In genomic region chr4:96974935-96975334, GRCm38 (mm10) we compare ENCODE assay signal across 25 mouse cellular contexts.
DNase-seq lines count a peak whose midpoint lies in the region; ATAC-seq and TF ChIP-seq lines count a peak whose summit lies in the region.
"Had no signal": no experiment of that assay in that cellular context is flagged by ENCODE, and none has a peak within 500 bp of the region (broad histone marks: within the 10 kb centered on the region; RNA-seq: fewer than 3 reads in every experiment).

No protein-coding gene starts in this region.

- 58% methylated on average over 3 of the region's 3 CpGs for WGBS in forebrain, embryonic 13.5 days
- WGBS in forebrain, embryonic 11.5 days = 69% methylated on average over 3 of the region's 3 CpGs
- WGBS in neural tube, embryonic 13.5 days = 26% methylated on average over 3 of the region's 3 CpGs
- 29% methylated on average over 3 of the region's 3 CpGs for WGBS in neural tube, embryonic 15.5 days
- WGBS in hindbrain, postnatal 0 days = 39% methylated on average over 3 of the region's 3 CpGs

- no peaks in the 10 kb centered on the region for H3K9me3 ChIP-seq in forebrain, embryonic 13.5 days (replicated peaks)
- H3K9me3 ChIP-seq in forebrain, embryonic 11.5 days (ENCODE audit: control insufficient read depth, low read length) = no peaks in the 10 kb centered on the region
- no peaks in the 10 kb centered on the region for H3K9me3 ChIP-seq in neural tube, embryonic 13.5 days
- no peaks in the 10 kb centered on the region for H3K9me3 ChIP-seq in neural tube, embryonic 15.5 days (replicated peaks)
- no peaks in the 10 kb centered on the region for H3K9me3 ChIP-seq in hindbrain, postnatal 0 days (ENCODE audit: low read length)
- H3K9me3 ChIP-seq: heart, embryonic 13.5 days; limb, embryonic 15.5 days; lung, embryonic 15.5 days; stomach, embryonic 15.5 days had no signal

- no peak overlapping the region for H3K27ac ChIP-seq in forebrain, embryonic 13.5 days
- H3K27ac ChIP-seq in forebrain, embryonic 11.5 days (ENCODE audit: low read depth, low read length) = no peak overlapping the region
- H3K27ac ChIP-seq in neural tube, embryonic 13.5 days (replicated peaks) = no peak overlapping the region
- H3K27ac ChIP-seq in neural tube, embryonic 15.5 days (replicated peaks) = no peak overlapping the region
- H3K27ac ChIP-seq in hindbrain, postnatal 0 days = no peak overlapping the region
- H3K27ac ChIP-seq: heart, embryonic 13.5 days; limb, embryonic 15.5 days; liver, embryonic 14.5 days; lung, embryonic 15.5 days; stomach, embryonic 15.5 days had no signal

- H3K4me3 ChIP-seq in forebrain, embryonic 13.5 days = no peak overlapping the region
- H3K4me3 ChIP-seq in forebrain, embryonic 11.5 days (ENCODE audit: low read depth, low read length) = no peak overlapping the region
- no peak overlapping the region for H3K4me3 ChIP-seq in neural tube, embryonic 13.5 days
- H3K4me3 ChIP-seq in neural tube, embryonic 15.5 days (replicated peaks) = no peak overlapping the region
- no peak overlapping the region for H3K4me3 ChIP-seq in hindbrain, postnatal 0 days (ENCODE audit: low read length)
- H3K4me3 ChIP-seq: heart, embryonic 13.5 days; limb, embryonic 15.5 days; lung, embryonic 15.5 days; stomach, embryonic 15.5 days had no signal

- no peak overlapping the region for H3K9ac ChIP-seq in forebrain, embryonic 13.5 days
- H3K9ac ChIP-seq in forebrain, embryonic 11.5 days (ENCODE audit: low read length) = no peak overlapping the region
- H3K9ac ChIP-seq in neural tube, embryonic 13.5 days = no peak overlapping the region
- H3K9ac ChIP-seq in neural tube, embryonic 15.5 days (replicated peaks) = no peak overlapping the region
- H3K9ac ChIP-seq in hindbrain, postnatal 0 days (replicated peaks; ENCODE audit: low read length) = no peak overlapping the region
- H3K9ac ChIP-seq: heart, embryonic 13.5 days; limb, embryonic 15.5 days; liver, embryonic 14.5 days; lung, embryonic 15.5 days; stomach, embryonic 15.5 days had no signal

- no peak overlapping the region for H3K4me2 ChIP-seq in forebrain, embryonic 13.5 days
- no peak overlapping the region for H3K4me2 ChIP-seq in forebrain, embryonic 11.5 days (ENCODE audit: low read depth, low read length, severe bottlenecking)
- H3K4me2 ChIP-seq in neural tube, embryonic 13.5 days = no peak overlapping the region
- H3K4me2 ChIP-seq in neural tube, embryonic 15.5 days = no peak overlapping the region
- H3K4me2 ChIP-seq in hindbrain, postnatal 0 days (ENCODE audit: low read depth, low read length) = no peak overlapping the region
- H3K4me2 ChIP-seq: heart, embryonic 13.5 days; limb, embryonic 15.5 days; lung, embryonic 15.5 days; stomach, embryonic 15.5 days had no signal

- ATAC-seq in forebrain, embryonic 13.5 days = peak; percentile 51; the same call in 1 of the 2 replicates
- no peak for ATAC-seq in forebrain, embryonic 11.5 days (replicated peaks; ENCODE audit: low FRiP score)
- ATAC-seq in neural tube, embryonic 13.5 days (ENCODE audit: low read depth) = 0 out of 2 replicates have a peak, but pooled peaks have one; percentile 65
- ATAC-seq in neural tube, embryonic 15.5 days (ENCODE audit: low FRiP score) = no peak
- ATAC-seq in hindbrain, postnatal 0 days = no peak
- ATAC-seq: midbrain, embryonic 16.5 days had no signal

- H3K27me3 ChIP-seq in forebrain, embryonic 13.5 days = no peaks in the 10 kb centered on the region
- no peaks in the 10 kb centered on the region for H3K27me3 ChIP-seq in forebrain, embryonic 11.5 days (ENCODE audit: control insufficient read depth, insufficient read depth, low read length)
- no peaks in the 10 kb centered on the region for H3K27me3 ChIP-seq in neural tube, embryonic 13.5 days
- no peaks in the 10 kb centered on the region for H3K27me3 ChIP-seq in neural tube, embryonic 15.5 days (replicated peaks)
- no peaks in the 10 kb centered on the region for H3K27me3 ChIP-seq in hindbrain, postnatal 0 days (ENCODE audit: insufficient read depth, low read length)
- H3K27me3 ChIP-seq: heart, embryonic 13.5 days; limb, embryonic 15.5 days; lung, embryonic 15.5 days; stomach, embryonic 15.5 days had no signal

- peaks cover 8% of the 10 kb centered on the region for H3K4me1 ChIP-seq in forebrain, embryonic 13.5 days
- H3K4me1 ChIP-seq in forebrain, embryonic 11.5 days (replicated peaks; ENCODE audit: control insufficient read depth, insufficient read depth, low read length) = no peaks in the 10 kb centered on the region
- no peaks in the 10 kb centered on the region for H3K4me1 ChIP-seq in neural tube, embryonic 13.5 days (replicated peaks)
- no peaks in the 10 kb centered on the region for H3K4me1 ChIP-seq in neural tube, embryonic 15.5 days
- no peaks in the 10 kb centered on the region for H3K4me1 ChIP-seq in hindbrain, postnatal 0 days (ENCODE audit: insufficient read depth, low read length)
- H3K4me1 ChIP-seq: heart, embryonic 13.5 days; limb, embryonic 15.5 days; lung, embryonic 15.5 days; stomach, embryonic 15.5 days had no signal

- TF ChIP-seq CTCF in hindbrain, postnatal 0 days (IDR thresholded peaks at IDR 0.05; ENCODE audit: low read depth) = no peak

- DNase-seq in forebrain, embryonic 11.5 days (ENCODE audit: low spot score) = no peak
- DNase-seq in hindbrain, postnatal 0 days (ENCODE audit: low spot score) = peak; percentile 27
- no peak for DNase-seq in lung, adult 18-20 months
- no peak for DNase-seq in gastrocnemius, postnatal 25 days
- DNase-seq: adrenal gland, postnatal 36 days; cerebellum, adult 11 months; cerebellum, postnatal 14 days; embryo, embryonic 11 days; gastrocnemius, postnatal 14 days; heart, adult 18-20 months; heart, postnatal 14 days; kidney, adult 11 months; kidney, postnatal 4 days; layer of hippocampus, adult 9-11 months; lung, postnatal 36 days; thymus, postnatal 25 days had no signal

- H3K36me3 ChIP-seq in forebrain, embryonic 13.5 days (ENCODE audit: poor library complexity, severe bottlenecking) = no peaks in the 10 kb centered on the region
- H3K36me3 ChIP-seq in forebrain, embryonic 11.5 days (ENCODE audit: control insufficient read depth, insufficient read depth, low read length) = no peaks in the 10 kb centered on the region
- H3K36me3 ChIP-seq in neural tube, embryonic 13.5 days = no peaks in the 10 kb centered on the region
- no peaks in the 10 kb centered on the region for H3K36me3 ChIP-seq in neural tube, embryonic 15.5 days
- no peaks in the 10 kb centered on the region for H3K36me3 ChIP-seq in hindbrain, postnatal 0 days (ENCODE audit: insufficient read depth, low read length)
- H3K36me3 ChIP-seq: heart, embryonic 13.5 days; limb, embryonic 15.5 days; lung, embryonic 15.5 days; stomach, embryonic 15.5 days had no signal

Comparison
In these comparisons a context has a peak if more than half of its experiments do, and no peak if none do; other contexts are left out.
1. ATAC-seq: peak in forebrain, embryonic 13.5 days (single experiment) and neural tube, embryonic 13.5 days (single experiment); none in forebrain, embryonic 11.5 days (single experiment), neural tube, embryonic 15.5 days (single experiment) and hindbrain, postnatal 0 days (single experiment).